Mouse (Mus musculus) thymus, adult 2 months (tissue): ENCODE measurements at regions not wholly inside any gene's neighbourhood (a gene's known extent, or its start where the extent isn't known, plus 50 kb on each side); places are given as distances from the start of the nearest gene placed in this dataset.

Experiments used
- DNase-seq: peaks from one replicate; pipeline ENCODE4 v3.0.0; 2021
- H3K27ac ChIP-seq: fragments of 200-500 bp; 2 replicates; pipeline ENCODE4 v1.5.1; 2012; ENCODE audit warnings: low read length, control low read depth; ENCODE audit not compliant: control insufficient read depth, insufficient read depth
- H3K27me3 ChIP-seq: fragments of 200-500 bp; 2 replicates; pipeline ENCODE4 v1.6.1; 2012; ENCODE audit warnings: mild to moderate bottlenecking, low read length, moderate library complexity, mixed read lengths; ENCODE audit not compliant: control insufficient read depth, insufficient read depth
- H3K36me3 ChIP-seq: fragments of 200-500 bp; 2 replicates; pipeline ENCODE4 v1.6.1; 2012; ENCODE audit warnings: mild to moderate bottlenecking, low read length, moderate library complexity; ENCODE audit not compliant: control insufficient read depth, insufficient read depth
- H3K4me1 ChIP-seq: fragments of 200-500 bp; replicated peaks from 2 replicates; pipeline ENCODE4 v1.6.1; 2012; ENCODE audit warnings: low read length; ENCODE audit not compliant: control insufficient read depth, insufficient read depth
- H3K4me3 ChIP-seq: fragments of 200-500 bp; 2 replicates; pipeline ENCODE4 v1.5.1; 2012; ENCODE audit warnings: mild to moderate bottlenecking, low read length, control low read depth, moderate library complexity; ENCODE audit not compliant: control insufficient read depth, insufficient read depth
- CTCF ChIP-seq: fragments of 200-500 bp; IDR thresholded peaks from 2 replicates; pipeline ENCODE4 v1.5.1; 2012; ENCODE audit warnings: mild to moderate bottlenecking, control low read depth, low read length, moderate library complexity, borderline replicate concordance; ENCODE audit not compliant: control insufficient read depth, poor library complexity, insufficient read depth; ENCODE audit errors: extremely low read depth
- POLR2A ChIP-seq: fragments of 200-500 bp; IDR thresholded peaks from 2 replicates; pipeline ENCODE4 v1.6.1; 2012; ENCODE audit warnings: mild to moderate bottlenecking, low read length, control low read depth, moderate library complexity; ENCODE audit not compliant: control insufficient read depth, poor library complexity, insufficient read depth; ENCODE audit errors: extremely low read depth
- WGBS: fragments of 180-500 bp; shearing (Covaris S2); methylation state at CpG from one replicate; pipeline ENCODE4 v1.1.7; 2018; 5-methylcytosine and 5-hydroxymethylcytosine counted together

DNA sequence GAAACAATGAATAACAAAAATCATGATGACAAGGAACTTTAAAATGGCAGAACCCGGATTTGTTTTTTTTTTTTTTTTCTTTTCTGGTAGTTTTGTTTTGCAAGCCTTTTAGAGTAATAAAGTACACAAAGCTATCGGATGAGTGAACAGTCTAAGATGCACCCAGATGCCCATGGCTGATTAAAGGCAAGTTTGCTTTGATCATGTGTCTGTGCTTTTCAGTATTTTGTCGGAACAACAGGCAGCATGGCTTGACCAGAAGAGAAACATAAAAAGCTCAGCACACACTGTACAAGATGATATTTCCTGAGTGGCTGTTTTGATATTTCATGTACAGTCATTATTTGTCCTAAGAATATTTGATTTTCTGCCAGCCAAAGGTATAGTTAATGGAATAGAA is 1466.6 kb upstream of the Tenm3 start:
- Histone ChIP-seq H3K27me3 (no peaks in the 10 kb centered on the region), H3K27ac (no peak overlapping the region), H3K4me3 (no peak overlapping the region), H3K36me3 (no peaks in the 10 kb centered on the region), H3K4me1 (no peaks in the 10 kb centered on the region)
- no peak for DNase-seq
- no peak for TF ChIP-seq POLR2A
- TF ChIP-seq CTCF: no peak
- 88% methylated on average over 3 of the region's 3 CpGs for WGBS

DNA sequence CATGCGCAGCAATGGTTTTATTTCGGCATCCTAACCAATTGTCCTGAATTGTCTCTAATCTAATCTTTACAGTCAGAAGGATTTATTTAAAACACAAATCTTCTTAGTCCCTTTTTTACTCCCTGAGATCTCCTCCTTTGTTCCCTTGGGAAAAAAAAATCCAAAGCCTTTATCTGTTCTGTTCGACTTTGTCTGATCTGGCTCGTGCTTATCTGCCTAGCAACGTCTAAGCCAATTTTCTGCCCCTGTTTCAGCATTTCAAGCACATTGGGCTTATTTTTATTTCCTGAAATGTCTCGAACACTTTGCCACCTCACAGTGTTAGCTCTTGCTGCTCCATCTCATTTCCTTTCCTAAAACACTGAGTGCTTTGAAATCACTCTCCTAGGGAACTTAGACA is 1456.6 kb upstream of the Tenm3 start:
- WGBS: 84% methylated on average over 6 of the region's 6 CpGs
- TF ChIP-seq POLR2A (no peak), CTCF (no peak)
- H3K4me3 ChIP-seq: no peak overlapping the region
- H3K27me3 ChIP-seq: no peaks in the 10 kb centered on the region
- H3K36me3 ChIP-seq: no peaks in the 10 kb centered on the region
- H3K27ac ChIP-seq: no peak overlapping the region
- no peaks in the 10 kb centered on the region for H3K4me1 ChIP-seq
- no peak for DNase-seq

DNA sequence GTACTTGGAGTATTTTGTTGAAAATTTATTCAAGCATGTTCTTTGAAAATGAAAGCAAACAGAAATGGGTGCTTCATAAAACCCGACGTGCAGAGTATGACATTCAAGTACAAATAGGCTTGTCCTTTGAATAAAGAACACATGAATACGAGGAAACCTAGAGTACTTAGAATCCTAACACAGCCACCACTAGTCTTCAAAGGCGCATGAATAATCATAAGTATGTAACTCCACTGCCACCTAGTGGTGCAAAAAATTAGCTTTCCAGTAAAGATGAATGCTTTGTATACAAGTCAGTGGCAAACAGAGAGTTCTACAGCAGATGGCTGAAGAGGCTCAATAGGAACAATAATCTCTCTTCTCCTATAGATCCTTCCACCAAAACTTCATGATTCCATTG is 1449.8 kb upstream of the Tenm3 start:
- H3K27ac ChIP-seq: no peak overlapping the region
- no peaks in the 10 kb centered on the region for H3K27me3 ChIP-seq
- H3K4me3 ChIP-seq: no peak overlapping the region
- peak; percentile 8 for DNase-seq
- H3K4me1 ChIP-seq: no peaks in the 10 kb centered on the region
- 9% methylated on average over 4 of the region's 4 CpGs for WGBS
- TF ChIP-seq CTCF: no peak
- no peak for TF ChIP-seq POLR2A
- no peaks in the 10 kb centered on the region for H3K36me3 ChIP-seq

DNA sequence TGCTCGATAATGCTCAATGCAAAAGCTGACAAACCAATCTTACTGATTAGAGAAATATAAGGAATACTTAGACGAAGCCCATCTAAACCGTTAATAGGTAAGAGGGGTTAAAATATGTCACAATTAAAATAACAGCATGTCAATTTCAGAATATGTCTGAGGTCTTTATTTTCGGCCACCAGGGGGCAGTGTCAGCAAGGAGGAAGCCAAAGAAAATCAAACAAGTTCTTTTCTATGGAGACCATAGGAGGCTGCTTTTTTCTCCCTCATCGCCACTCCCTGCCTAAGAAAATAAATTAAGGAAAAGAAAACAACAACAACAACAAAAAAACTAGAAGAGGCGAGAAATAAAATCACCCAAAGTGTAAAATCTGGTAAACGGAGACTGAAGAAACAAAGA is 1448.4 kb upstream of the Tenm3 start:
- 44% methylated on average over 7 of the region's 7 CpGs for WGBS
- peak; percentile 6 for DNase-seq
- no peak overlapping the region for H3K27ac ChIP-seq

DNA sequence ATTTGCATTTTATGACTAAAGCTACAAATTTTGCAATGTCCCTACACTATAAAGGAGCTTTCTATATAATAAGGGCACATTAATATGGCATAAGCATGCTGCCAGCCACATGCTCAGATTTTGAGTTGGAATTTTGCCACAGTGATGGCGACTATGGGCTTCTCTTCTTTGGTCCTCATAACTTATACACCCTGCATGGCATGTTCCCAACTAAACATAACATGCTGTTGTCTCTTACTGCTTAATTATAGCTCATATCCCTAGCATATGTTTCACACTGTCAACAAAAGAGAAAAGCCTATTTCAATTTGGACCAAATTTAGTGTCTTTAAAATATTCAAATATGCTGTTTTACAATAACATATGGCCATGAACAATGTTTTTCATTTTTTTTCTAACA is 1432.6 kb upstream of the Tenm3 start:
- TF ChIP-seq POLR2A (no peak), CTCF (no peak)
- no peaks in the 10 kb centered on the region for H3K36me3 ChIP-seq
- H3K4me3 ChIP-seq: no peak overlapping the region
- DNase-seq: no peak
- H3K27ac ChIP-seq: no peak overlapping the region
- no peaks in the 10 kb centered on the region for H3K4me1 ChIP-seq
- H3K27me3 ChIP-seq: no peaks in the 10 kb centered on the region
- WGBS: 82% methylated on average over 1 of the region's 1 CpGs

More for the DNA sequence above, 1448.4 kb upstream of the Tenm3 start:
- no peak overlapping the region for H3K4me3 ChIP-seq
- no peaks in the 10 kb centered on the region for H3K4me1 ChIP-seq
- TF ChIP-seq CTCF: no peak
- TF ChIP-seq POLR2A: no peak
- H3K36me3 ChIP-seq: no peaks in the 10 kb centered on the region
- H3K27me3 ChIP-seq: no peaks in the 10 kb centered on the region

DNA sequence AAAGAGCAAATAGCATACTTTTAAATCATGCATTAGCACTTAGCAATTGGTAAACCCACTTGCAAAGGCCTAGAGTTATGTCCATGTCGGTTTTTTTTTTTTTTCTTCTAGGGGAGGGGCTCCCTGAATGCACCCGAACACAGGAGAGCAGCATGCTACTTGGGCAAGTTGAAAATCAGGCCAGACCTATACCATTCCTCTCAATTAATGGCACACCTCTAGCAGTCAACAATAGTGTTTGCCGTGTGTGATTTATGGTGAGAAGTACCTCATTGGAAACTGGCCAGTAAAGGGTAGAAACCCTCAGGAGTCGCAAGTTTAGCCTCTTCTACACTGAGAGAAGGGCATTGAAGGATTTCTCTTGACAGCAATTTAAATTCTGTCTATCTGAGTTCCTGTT is 1421.0 kb upstream of the Tenm3 start:
- no peak overlapping the region for H3K4me3 ChIP-seq
- 67% methylated on average over 4 of the region's 4 CpGs for WGBS
- H3K4me1 ChIP-seq: no peaks in the 10 kb centered on the region
- no peak overlapping the region for H3K27ac ChIP-seq
- TF ChIP-seq POLR2A: no peak
- DNase-seq: no peak
- H3K36me3 ChIP-seq: no peaks in the 10 kb centered on the region
- no peaks in the 10 kb centered on the region for H3K27me3 ChIP-seq
